Mouse (Mus musculus) kidney, postnatal 36 days (tissue): ENCODE data around the gene Zbtb40.

Experiments
- DNase-seq, 2 experiments: peaks; one replicate each; pipeline ENCODE4 v3.0.0; 2021 to 2022; ENCODE audit warnings: mixed read lengths in 2 of 2

Gene Zbtb40

DNA sequence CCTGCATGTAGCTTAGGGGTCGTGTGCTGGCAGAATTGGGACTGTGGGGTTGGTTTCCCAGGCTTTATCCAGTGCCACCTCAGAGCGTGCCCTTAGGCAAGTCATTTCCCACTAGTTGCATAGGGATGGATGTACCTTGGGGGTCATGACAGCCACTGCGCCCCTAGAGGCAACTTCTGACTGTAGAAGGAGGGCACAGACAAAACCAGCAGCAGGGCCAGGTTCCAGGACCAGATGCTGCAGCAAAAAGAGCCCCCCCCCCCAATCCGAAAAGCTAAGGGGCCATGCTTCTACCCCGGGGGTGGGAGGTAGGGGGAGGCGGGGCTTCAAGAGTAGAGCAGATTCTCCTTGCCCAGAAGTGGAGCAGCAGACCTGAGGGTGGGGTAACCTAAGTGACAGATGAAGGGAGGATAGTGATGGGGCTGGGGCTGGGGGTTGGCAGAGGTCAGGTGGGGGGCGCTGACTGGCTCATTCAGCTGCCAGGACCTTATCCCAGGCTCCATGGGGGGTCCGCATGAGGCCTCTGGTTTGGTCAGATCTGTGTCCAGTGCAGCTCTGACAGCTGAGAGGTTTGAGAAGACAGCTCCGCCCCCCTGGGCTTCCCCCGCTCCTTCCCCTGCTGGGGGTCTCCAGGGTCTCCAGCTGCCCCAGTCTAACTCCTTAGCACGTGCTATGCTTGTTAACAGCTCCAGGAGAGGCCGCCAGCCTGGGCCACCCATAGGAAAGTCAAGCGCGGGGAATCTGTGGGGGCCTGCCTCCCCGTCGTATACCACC is 78.9 kb downstream of the Zbtb40 start:
- no peak for DNase-seq

- DNase-seq, result no peak
These were observed 79.5 kb downstream of the Zbtb40 start for GRCm38 (mm10) chr4:136969096-136969495.

GRCm38 (mm10) chr4:136967511-136967910 is 81.1 kb downstream of the Zbtb40 start:
- DNase-seq, result no peak

GRCm38 (mm10) chr4:136966493-136967390 is 81.9 kb downstream of the Zbtb40 start:
- no peak for DNase-seq

DNA sequence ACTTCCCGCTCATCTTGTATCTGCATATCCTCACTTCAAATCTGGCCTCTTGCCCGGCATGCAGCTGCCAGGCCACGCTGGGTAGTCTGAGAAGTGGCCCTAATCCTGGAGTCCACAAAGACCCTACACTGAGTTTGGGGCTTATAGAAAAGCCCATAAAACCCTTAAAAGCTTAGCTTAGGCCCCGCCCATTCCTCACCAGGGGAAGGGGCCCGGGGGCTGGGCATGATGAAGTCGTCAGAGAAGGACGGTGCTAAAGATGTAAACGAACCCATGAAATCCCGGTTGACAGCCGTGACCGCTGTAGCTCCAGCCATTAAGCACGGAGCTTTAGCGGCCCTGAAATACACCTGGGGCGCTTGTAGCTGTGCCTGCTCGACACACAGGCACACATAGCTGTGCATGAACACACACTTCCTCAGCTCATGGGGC is 83.6 kb downstream of the Zbtb40 start:
- no peak for DNase-seq

GRCm38 (mm10) chr4:136962447-136962846 is 86.2 kb downstream of the Zbtb40 start:
- no peak for DNase-seq

DNA sequence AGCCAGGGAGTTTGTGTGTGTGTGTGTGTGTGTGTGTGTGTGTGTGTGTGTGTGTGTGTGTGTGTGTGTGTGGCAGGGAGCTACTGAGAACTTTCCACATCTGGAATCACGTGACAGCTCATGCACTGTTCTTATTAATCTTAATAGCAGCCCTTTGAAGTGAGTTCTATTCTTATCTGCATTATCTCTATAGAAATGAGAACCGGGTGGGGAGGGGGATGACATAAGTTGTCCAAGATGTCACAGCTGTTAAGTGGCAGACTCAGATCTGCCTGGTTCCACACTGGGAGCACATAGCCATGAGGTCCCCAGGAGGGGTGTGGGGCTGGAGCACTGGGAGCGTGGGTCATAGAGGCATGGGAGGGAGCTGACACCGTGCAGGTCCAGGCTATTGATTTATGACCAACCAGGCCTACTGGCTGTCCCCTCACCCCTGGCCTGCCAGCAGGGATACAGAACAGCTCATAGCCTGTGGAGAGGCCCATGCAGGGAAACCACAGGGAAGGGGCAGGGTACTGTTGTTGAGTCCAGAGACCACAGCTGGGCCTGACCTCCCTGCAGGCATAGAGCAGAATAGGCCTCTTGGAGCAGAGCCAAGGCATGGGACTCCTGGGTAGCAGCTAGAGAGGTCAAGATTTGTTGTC is 86.8 kb downstream of the Zbtb40 start:
- DNase-seq, result peak; percentile 42 to 48

- no peak for DNase-seq
These were observed 88.0 kb downstream of the Zbtb40 start for GRCm38 (mm10) chr4:136960581-136960980.

DNA sequence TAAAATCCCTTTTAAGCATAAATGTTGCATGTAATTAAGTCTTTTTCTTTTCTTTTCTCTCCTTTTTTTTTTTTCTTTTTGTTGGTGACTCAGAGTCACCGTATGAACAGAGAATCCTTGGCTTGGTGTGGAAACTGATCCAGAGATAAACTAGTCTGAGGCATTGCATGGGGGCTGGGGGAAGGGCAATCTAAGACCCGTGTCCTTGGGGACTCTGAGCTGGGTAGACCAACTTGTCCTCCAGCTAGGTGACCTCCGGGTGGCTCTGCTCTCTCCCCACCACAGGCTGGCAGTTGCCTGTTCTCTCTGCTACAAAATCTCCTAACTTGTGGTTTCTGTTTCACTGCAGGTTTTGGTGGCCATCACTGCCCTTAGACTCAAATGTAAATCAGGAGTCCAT is 88.5 kb downstream of the Zbtb40 start:
- no peak for DNase-seq

GRCm38 (mm10) chr4:136956751-136957446 is 91.7 kb downstream of the Zbtb40 start, which contains the start of gene Epha8:
Gene Epha8 (minus strand): TSS chr4:136956816.
- no peak for DNase-seq

GRCm38 (mm10) chr4:136954562-136954961 is 94.0 kb downstream of the Zbtb40 start:
- no peak for DNase-seq

DNA sequence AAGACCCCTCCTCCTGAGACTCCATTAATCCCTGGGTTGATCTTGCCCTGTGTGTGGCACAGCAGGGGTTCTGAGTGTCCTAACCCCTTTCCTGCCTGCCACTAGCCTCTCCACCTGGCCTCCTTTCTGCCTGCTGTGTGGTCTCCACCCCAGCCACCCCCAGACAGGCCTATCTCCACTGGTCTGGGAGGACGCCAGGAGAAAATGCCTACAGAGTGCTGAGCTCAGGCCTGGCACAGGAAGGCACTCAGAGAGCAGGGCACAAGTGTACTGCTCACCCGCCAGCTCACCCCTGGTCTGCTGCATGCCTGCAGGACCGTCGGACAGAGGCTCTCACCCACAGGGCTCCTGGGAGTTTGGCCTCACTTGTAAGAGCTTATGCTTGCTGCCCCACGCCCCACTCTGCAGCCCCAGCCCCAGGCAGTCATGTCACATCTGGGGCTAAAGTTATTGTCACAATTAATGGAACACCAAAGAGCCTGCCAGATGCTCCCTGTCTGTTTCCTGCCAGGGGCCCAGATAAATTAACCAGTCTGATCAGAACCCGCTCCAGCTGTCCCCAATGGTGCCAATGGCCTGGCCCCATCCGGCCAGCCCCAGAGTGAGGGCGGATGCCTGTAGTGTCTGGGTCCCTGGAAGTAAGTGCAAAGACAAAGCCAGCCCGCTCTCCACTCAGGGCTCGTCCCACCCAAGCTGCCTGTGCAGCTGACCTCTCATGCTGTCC is 99.2 kb downstream of the Zbtb40 start:
- no peak for DNase-seq

DNA sequence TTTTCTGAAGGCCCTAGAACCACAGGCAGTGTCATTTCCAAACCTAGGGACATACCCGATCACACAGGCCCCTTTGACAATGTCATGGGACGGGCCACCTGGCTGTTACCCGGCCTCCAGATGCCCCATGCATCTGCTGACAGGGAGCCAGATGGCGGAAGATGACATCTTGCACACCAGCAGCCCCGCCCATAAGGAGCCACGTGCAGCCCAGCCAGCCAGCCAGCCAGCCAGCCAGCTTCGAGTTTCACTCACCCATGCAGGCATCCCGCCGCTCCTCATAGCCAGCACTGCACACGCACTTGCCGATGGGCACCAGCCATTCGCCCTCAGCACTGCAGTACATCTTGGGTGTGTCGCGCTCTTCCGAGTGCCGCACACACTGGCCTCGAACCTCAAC is 103.2 kb downstream of the Zbtb40 start:
- no peak for DNase-seq

DNA sequence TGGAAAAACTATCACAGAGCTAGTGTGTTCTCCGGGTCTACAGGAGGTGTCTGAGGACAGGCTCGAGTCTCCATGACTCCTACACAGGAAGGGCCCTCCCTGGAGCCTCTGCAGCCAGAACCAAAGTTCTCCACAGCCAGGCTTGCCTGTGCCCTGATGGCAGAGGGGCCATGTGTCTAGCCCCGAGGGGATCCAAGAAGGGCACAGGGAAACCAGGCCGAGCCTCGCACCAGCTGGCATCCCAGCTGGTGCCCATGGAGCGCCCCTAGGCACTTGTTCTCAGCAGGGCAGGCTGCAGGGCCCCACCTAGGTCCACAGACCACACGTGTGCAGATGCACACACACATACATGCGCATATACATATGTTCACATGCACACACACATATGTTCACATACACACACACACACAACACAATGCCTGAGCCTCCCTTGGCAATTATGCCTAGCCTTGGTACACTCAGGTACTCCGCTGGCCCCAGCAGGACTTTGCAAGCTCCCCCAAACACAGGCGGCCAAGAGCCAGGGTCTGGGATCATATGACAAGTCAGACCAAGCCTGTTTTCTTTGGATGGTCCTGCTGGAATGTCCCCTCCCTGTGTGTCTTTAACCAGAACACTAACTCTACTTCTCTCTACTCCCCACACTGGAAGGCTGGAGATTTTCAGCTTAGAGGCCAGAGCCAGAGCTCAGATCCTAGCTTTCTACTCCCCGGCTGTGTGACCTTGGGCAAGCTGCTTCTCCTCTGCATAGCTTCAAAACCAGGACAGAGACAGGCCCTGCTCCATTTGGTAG is 103.8 kb downstream of the Zbtb40 start:
- no peak for DNase-seq

GRCm38 (mm10) chr4:136943175-136943574 is 105.4 kb downstream of the Zbtb40 start:
- DNase-seq, result no peak

GRCm38 (mm10) chr4:136942761-136943160 is 105.8 kb downstream of the Zbtb40 start:
- peak in 1 of 2 experiments; percentile 50 for DNase-seq

- no peak for DNase-seq
These were observed 110.7 kb downstream of the Zbtb40 start for GRCm38 (mm10) chr4:136937935-136938334.

GRCm38 (mm10) chr4:136937344-136937743 is 111.3 kb downstream of the Zbtb40 start:
- DNase-seq, result no peak

- no peak for DNase-seq
These were observed 113.6 kb downstream of the Zbtb40 start for GRCm38 (mm10) chr4:136934746-136935613.

- no peak for DNase-seq
These were observed 118.1 kb downstream of the Zbtb40 start for GRCm38 (mm10) chr4:136930474-136930873.
